Mouse (Mus musculus): Measurements from ENCODE around the gene 2010111I01Rik. TPM values are rescaled to one million over a fixed set of nuclear protein-coding genes. Genes with fewer than 3 reads are reported as not detected.

2010111I01Rik gene
- polyA plus RNA-seq, 1 experiment from 2014 or later: 114 TPM

DNA sequence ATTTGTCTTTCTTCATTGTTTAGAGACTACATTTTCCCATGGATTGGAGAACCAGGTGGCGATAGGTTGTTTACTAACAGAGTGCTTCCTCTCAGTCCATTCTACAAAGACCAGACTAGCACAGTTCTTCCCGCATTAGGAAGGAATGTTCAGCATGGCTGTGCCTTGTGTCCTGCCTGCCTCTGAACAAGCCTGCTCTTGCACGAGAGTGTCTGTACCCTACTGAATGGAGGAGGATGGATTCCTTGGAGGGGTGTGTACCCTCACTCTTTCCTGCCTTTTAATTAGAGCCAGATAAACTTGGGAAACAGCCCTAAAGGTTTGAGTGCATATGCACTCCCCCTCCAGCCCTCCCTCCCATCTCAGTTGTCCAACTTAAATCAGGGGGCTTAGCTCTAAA lies 315.7 kb downstream of the 2010111I01Rik start:
- WGBS: 17% methylated on average over 3 of the region's 3 CpGs
- Histone ChIP-seq H3K4me1 (peaks cover 41% of the 10 kb centered on the region), H3K27ac (peak overlapping the region; percentile 58)

DNA sequence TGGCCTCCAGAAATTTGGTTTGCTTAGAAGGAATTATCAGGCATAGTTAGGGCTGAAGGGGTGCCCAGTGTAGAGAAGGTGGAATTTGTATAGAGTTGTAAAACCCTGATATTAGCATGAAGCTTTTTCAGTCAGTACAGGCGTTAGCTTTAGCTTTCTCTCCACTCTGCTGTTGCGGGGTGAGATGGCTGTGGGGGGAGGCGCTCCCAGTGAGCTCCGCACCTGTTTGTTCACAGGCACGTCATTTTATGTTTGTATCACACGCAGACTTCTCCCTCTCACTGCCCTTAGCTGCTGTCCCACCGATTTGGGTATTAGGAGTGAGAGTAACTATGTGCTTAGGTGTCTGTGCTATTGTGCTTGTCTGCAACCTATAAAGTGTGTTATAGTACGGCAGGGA lies 316.5 kb downstream of the 2010111I01Rik start:
- H3K4me3 ChIP-seq (replicated peaks): no peak overlapping the region
- 59% methylated on average over 8 of the region's 8 CpGs for WGBS
- H3K36me3 ChIP-seq: peaks cover 25% of the 10 kb centered on the region
- peak overlapping the region; percentile 37; the same call in 1 of the 2 replicates for H3K4me2 ChIP-seq
- H3K9me3 ChIP-seq: no peaks in the 10 kb centered on the region
- no peak for ATAC-seq (ENCODE audit: insufficient read depth, low FRiP score, low read depth)
- no peaks in the 10 kb centered on the region for H3K27me3 ChIP-seq (replicated peaks)
- H3K27ac ChIP-seq: peak overlapping the region; percentile 58
- H3K9ac ChIP-seq: no peak overlapping the region
- peaks cover 44% of the 10 kb centered on the region for H3K4me1 ChIP-seq

More for the DNA sequence above, 315.7 kb downstream of the 2010111I01Rik start:
- Histone ChIP-seq H3K9me3 (no peaks in the 10 kb centered on the region), H3K4me2 (peak overlapping the region; percentile 37), H3K9ac (no peak overlapping the region), H3K4me3 (replicated peaks) (no peak overlapping the region), H3K36me3 (peaks cover 20% of the 10 kb centered on the region), H3K27me3 (replicated peaks) (no peaks in the 10 kb centered on the region)
- ATAC-seq (ENCODE audit: insufficient read depth, low FRiP score, low read depth): no peak; the same call in 1 of the 2 replicates

DNA sequence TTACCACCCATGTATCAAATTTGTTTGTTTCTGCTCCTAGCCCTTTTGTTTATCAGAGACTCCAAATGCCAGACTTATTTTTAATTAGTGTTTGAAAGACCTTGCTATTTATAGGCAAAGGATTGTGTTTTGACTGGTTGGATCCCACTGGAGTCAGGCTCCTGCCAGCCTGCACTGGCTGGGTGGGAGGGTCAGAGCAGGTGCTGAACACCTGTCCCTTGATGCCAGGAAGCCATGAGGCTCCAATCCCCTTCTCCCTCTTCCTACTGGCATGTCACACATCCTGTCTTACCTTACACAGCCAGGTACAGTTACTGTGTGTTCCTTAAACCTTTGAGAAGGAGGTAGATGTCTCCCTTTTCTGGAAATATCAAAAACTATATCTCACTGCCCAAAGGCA lies 318.5 kb downstream of the 2010111I01Rik start:
- Histone ChIP-seq H3K4me2 (no peak overlapping the region), H3K9me3 (no peaks in the 10 kb centered on the region), H3K9ac (no peak overlapping the region), H3K4me3 (replicated peaks) (no peak overlapping the region), H3K4me1 (peaks cover 33% of the 10 kb centered on the region), H3K27me3 (replicated peaks) (no peaks in the 10 kb centered on the region), H3K27ac (no peak overlapping the region), H3K36me3 (peaks cover 29% of the 10 kb centered on the region)
- ATAC-seq (ENCODE audit: insufficient read depth, low FRiP score, low read depth): no peak

DNA sequence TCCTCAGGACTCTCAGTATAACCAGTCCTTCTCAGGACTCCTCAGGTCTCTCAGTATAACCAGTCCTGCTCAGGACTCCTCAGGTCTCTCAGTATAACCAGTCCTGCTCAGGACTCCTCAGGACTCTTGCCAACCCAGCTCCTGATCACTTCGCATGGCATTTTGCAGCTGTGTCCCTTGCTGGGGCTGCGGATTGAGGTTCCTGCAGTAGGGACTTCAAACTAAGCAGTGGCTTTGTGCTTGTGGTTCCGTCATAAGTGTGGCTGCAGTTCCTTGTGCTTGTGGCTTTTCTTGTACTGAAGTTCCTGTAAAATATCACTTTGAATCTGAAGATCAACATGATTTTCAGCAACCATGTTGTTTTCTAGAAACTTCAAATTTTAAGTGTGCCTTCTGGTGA lies 320.1 kb downstream of the 2010111I01Rik start:
- Histone ChIP-seq H3K4me3 (replicated peaks) (no peak overlapping the region), H3K27ac (no peak overlapping the region), H3K4me1 (peaks cover 21% of the 10 kb centered on the region; the same call in 1 of the 2 replicates), H3K4me2 (no peak overlapping the region), H3K9me3 (no peaks in the 10 kb centered on the region), H3K36me3 (peaks cover 35% of the 10 kb centered on the region), H3K27me3 (replicated peaks) (no peaks in the 10 kb centered on the region), H3K9ac (no peak overlapping the region)
- WGBS: 89% methylated on average over 3 of the region's 3 CpGs
- ATAC-seq (ENCODE audit: insufficient read depth, low FRiP score, low read depth): no peak

DNA sequence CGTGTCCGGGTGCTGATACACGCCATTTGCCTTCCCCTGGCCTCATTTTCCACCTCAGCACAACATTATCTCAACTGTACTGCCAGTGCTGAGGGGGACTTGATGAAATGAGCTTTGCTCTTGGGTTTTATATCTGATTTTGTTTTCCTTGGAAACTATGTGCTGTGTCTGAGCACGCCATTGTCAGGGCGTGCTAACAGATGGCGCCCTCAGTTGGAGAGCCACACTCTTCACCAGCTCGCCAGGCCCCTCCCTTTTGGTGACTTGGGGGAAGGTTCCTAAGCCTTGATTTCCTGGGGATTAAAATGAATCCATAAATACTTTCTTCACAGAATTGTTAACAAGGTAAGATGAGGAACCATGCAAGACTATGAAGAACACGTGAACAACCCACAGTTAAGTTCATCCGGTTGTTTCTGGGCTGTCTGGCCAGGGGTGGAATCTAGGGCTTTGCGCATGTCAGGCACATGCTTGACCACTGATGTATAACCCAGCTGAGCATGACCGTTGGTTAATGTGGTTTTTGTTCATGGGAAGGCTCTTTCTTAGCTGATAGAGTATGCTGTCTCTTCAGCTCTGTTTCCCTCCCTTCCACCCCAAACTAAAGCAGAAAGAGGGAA lies 321.9 kb downstream of the 2010111I01Rik start:
- ATAC-seq (ENCODE audit: insufficient read depth, low FRiP score, low read depth): no peak

DNA sequence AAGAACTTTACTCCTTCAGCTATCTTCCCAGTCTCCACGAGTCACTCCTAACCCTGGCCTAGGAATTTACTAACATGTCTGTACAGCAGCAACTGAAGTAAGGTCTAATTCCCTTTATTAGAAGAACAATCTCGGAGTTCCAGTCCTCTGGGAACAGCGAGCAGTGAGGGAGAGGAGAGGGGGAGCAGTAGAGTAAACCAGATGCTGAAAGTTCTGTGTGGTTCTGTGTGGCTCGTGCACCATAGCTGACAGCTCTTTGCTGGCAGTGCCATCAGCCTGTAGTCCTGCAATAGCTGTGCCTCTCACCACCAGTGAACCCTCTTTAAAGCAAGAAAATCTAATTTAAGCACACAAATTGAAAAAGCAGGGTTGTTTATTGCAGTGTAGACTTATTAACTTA lies 324.5 kb downstream of the 2010111I01Rik start:
- H3K4me2 ChIP-seq: no peak overlapping the region
- peaks cover 22% of the 10 kb centered on the region for H3K36me3 ChIP-seq
- ATAC-seq (ENCODE audit: insufficient read depth, low FRiP score, low read depth): no peak
- H3K27me3 ChIP-seq (replicated peaks): no peaks in the 10 kb centered on the region
- no peaks in the 10 kb centered on the region for H3K9me3 ChIP-seq
- no peak overlapping the region for H3K9ac ChIP-seq
- 0 out of 2 replicates have a peak, but pooled peaks cover 17% of the 10 kb centered on the region for H3K4me1 ChIP-seq
- WGBS: 50% methylated on average over 4 of the region's 4 CpGs
- H3K27ac ChIP-seq: peak overlapping the region; percentile 51; the same call in 1 of the 2 replicates
- no peak overlapping the region for H3K4me3 ChIP-seq (replicated peaks)

More for the DNA sequence above, 321.9 kb downstream of the 2010111I01Rik start:
- no peaks in the 10 kb centered on the region for H3K27me3 ChIP-seq (replicated peaks)
- 76% methylated on average over 11 of the region's 11 CpGs for WGBS
- no peak overlapping the region for H3K4me3 ChIP-seq (replicated peaks)
- peaks cover 11% of the 10 kb centered on the region; the same call in 1 of the 2 replicates for H3K4me1 ChIP-seq
- no peak overlapping the region for H3K27ac ChIP-seq
- no peak overlapping the region for H3K9ac ChIP-seq
- no peak overlapping the region for H3K4me2 ChIP-seq
- no peaks in the 10 kb centered on the region for H3K9me3 ChIP-seq
- peaks cover 35% of the 10 kb centered on the region for H3K36me3 ChIP-seq

DNA sequence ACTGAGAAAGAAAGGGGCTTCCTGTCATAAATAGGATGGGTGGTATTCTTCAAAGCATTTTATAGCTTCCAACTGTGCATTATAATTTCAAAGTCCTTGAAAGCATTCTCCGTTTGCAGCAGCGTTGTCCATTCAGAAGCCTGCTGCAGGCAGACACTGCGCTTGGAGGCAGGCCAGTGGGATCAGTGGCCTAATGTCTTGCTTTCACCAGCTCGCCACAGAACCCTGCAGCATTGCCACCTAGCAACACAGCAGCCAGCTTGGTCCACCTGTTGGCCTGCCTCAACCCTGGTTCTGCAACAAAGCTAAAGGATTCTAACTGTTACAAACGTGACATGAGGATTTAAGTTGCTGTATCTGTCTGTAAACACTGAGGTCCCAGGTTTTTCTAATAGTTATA lies 325.0 kb downstream of the 2010111I01Rik start:
- 63% methylated on average over 5 of the region's 5 CpGs for WGBS
- no peak overlapping the region for H3K27ac ChIP-seq

DNA sequence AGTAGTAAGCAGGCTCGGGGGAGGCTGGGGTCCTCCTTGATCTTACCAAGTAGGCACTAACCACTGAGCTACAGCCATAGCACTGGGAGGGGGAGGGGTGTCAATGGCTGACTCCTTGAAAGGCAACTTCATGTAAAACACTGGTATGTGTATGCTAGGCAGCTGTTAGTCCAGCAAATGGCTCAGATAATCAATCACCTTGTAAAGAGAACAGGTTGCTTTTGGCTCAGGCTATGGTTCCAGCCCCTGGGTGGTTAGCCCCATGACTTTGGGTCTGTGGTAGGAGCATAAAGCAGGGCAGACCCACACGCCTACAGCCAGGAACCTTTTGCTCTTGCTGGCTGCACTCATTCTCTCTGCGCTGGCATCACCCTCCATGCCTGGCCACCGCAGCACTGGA lies 325.4 kb downstream of the 2010111I01Rik start:
- Histone ChIP-seq H3K9me3 (no peaks in the 10 kb centered on the region), H3K27me3 (replicated peaks) (no peaks in the 10 kb centered on the region), H3K9ac (no peak overlapping the region), H3K4me3 (replicated peaks) (no peak overlapping the region), H3K27ac (no peak overlapping the region), H3K4me1 (peaks cover 24% of the 10 kb centered on the region), H3K4me2 (no peak overlapping the region), H3K36me3 (peaks cover 17% of the 10 kb centered on the region)
- no peak for ATAC-seq (ENCODE audit: insufficient read depth, low FRiP score, low read depth)
- WGBS: 86% methylated on average over 4 of the region's 4 CpGs

More for the DNA sequence above, 325.0 kb downstream of the 2010111I01Rik start:
- Histone ChIP-seq H3K4me2 (no peak overlapping the region), H3K4me3 (replicated peaks) (no peak overlapping the region), H3K36me3 (peaks cover 22% of the 10 kb centered on the region), H3K27me3 (replicated peaks) (no peaks in the 10 kb centered on the region), H3K9me3 (no peaks in the 10 kb centered on the region), H3K4me1 (peaks cover 23% of the 10 kb centered on the region), H3K9ac (no peak overlapping the region)
- ATAC-seq (ENCODE audit: insufficient read depth, low FRiP score, low read depth): no peak

DNA sequence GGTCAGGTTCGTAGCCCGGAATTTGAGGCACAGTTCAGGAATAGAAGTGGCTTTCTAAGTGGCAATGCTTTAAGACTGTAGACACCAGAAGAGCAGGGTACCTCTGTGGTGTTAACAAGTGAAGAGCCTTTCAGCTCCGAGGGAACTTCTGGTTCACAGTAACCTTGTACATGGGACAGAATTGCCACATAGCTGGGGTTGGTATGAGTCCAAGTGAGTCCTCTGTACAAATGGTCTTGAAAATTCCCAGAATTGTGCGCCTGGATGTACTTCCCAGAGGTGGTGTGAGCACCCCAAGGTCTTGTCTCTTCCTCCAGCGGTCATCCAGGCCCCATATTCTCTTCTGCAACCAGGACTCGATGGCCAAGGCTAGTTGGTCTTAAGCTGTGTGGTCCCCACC lies 326.3 kb downstream of the 2010111I01Rik start:
- Histone ChIP-seq H3K36me3 (peaks cover 15% of the 10 kb centered on the region), H3K27ac (no peak overlapping the region), H3K9ac (no peak overlapping the region), H3K4me1 (peaks cover 23% of the 10 kb centered on the region), H3K9me3 (no peaks in the 10 kb centered on the region), H3K27me3 (replicated peaks) (no peaks in the 10 kb centered on the region), H3K4me2 (no peak overlapping the region), H3K4me3 (replicated peaks) (no peak overlapping the region)
- 94% methylated on average over 6 of the region's 6 CpGs for WGBS
- no peak for ATAC-seq (ENCODE audit: insufficient read depth, low FRiP score, low read depth)

DNA sequence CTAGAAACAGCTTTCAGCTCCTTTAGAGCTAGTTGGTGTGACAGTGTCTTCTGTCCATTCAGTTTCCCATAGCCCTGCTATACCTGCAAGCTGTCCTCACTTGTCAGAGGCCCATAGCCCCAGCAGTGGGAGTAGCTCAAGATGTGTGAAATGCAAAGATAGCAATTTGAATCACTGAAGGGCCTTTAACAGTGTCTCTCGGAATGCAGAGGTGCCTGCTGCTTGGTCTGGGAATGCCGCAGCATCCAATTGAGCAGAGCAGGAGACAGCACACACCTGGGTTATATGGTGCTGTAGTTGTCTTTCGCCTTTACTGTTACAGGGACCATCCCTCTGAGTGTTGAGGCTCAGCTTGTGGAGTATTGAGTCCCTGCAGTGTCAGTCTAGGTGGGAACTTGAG lies 329.0 kb downstream of the 2010111I01Rik start:
- peaks cover 21% of the 10 kb centered on the region for H3K4me1 ChIP-seq
- no peak overlapping the region for H3K4me2 ChIP-seq
- no peak overlapping the region for H3K9ac ChIP-seq
- no peaks in the 10 kb centered on the region for H3K27me3 ChIP-seq (replicated peaks)
- H3K4me3 ChIP-seq (replicated peaks): no peak overlapping the region
- peaks cover 26% of the 10 kb centered on the region for H3K36me3 ChIP-seq
- ATAC-seq (ENCODE audit: insufficient read depth, low FRiP score, low read depth): no peak
- H3K9me3 ChIP-seq: no peaks in the 10 kb centered on the region
- peak overlapping the region; percentile 42 for H3K27ac ChIP-seq
- WGBS: 77% methylated on average over 3 of the region's 3 CpGs

DNA sequence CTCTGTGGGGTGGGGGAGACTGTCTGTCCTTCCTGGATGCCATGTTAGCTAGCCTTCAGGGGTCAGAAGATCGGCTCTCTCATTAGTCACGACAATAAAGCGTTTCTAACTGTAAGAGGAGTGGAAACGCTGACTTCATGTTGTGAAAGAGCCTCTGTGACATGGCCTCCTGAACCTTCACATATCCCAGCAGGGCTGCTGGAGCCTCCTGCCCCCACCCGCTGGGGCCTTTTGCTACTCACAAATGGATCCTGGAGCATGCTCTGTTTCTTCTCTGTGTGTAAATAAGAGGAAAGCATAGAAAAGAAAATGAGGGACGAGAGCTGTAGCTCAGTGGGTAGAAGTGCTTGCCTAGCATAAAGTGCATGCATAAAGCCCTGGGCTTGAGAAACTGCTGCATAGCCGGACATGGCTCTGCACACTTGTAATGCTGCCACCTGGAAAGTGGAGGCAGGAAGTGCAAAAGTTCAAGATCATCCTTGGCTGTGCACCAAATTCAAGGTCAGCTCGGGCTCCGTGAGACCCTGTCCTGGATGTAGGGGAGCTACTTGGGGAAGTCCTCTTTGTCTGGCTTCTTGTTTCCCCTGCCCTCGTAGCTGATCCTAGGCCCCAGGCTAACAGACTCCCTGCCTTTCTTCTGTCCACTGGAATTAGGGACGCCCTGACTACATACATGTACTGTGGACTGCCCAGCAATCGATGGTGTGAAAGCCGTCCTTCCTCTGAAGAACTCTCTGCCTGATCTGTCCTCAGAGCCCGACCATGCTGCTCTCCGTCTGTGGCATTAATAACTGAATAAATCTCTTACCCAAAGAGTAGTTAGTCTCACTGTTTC lies 329.9 kb downstream of the 2010111I01Rik start:
- peaks cover 19% of the 10 kb centered on the region for H3K4me1 ChIP-seq
- WGBS: 43% methylated on average over 15 of the region's 15 CpGs
- H3K27me3 ChIP-seq (replicated peaks): no peaks in the 10 kb centered on the region
- ATAC-seq (ENCODE audit: insufficient read depth, low FRiP score, low read depth): peak; percentile 44; the same call in 1 of the 2 replicates
- H3K27ac ChIP-seq: peak overlapping the region; percentile 42
- H3K9ac ChIP-seq: no peak overlapping the region
- peaks cover 31% of the 10 kb centered on the region for H3K36me3 ChIP-seq
- H3K4me3 ChIP-seq (replicated peaks): no peak overlapping the region
- no peaks in the 10 kb centered on the region for H3K9me3 ChIP-seq
- H3K4me2 ChIP-seq: no peak overlapping the region

DNA sequence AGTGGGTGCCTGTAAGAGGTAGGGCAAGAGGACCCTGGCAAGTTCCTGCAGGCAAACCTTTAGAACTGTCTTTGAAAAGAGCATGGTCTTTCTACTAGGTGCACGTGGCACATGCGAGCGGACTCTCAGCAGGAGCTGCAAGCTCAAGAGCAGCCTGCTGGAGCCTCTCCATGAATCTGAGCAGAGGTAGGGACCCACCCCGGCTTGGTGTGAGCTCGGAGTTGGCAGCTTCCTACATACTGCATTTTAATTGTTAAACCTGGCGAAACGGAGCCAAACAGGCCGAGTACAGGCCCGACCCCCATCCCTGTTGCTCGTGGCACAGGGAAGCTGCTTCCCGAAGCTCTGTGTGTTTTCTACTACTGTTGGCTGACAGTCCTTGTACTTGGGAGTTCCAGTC lies 331.6 kb downstream of the 2010111I01Rik start:
- H3K36me3 ChIP-seq: peaks cover 48% of the 10 kb centered on the region
- H3K9ac ChIP-seq: no peak overlapping the region
- peaks cover 19% of the 10 kb centered on the region for H3K4me1 ChIP-seq
- H3K27ac ChIP-seq: no peak overlapping the region
- WGBS: 90% methylated on average over 11 of the region's 11 CpGs
- no peak for ATAC-seq (ENCODE audit: insufficient read depth, low FRiP score, low read depth)
- no peak overlapping the region for H3K4me2 ChIP-seq
- H3K27me3 ChIP-seq (replicated peaks): no peaks in the 10 kb centered on the region
- H3K9me3 ChIP-seq: no peaks in the 10 kb centered on the region
- H3K4me3 ChIP-seq (replicated peaks): no peak overlapping the region

Data from stomach, embryonic 15.5 days (tissue).